Mouse (Mus musculus) monocyte, adult 5-6 weeks (primary cell): Measurements from ENCODE around the gene Klhl9. TPM values are rescaled to one million over a fixed set of nuclear protein-coding genes. Genes with fewer than 3 reads are reported as not detected.

Experiments
- total RNA-seq: library from RNA; stranded (forward); fragments of 200-1000, 200-491, 200-594 nt; gene quantifications from 3 replicates; pipeline ENCODE4 v1.2.3, GENCODE M21; 2017

Gene Klhl9
- total RNA-seq, 1 experiment from 2014 or later, result 43.5 TPM

Other genes starting within 250 kb of the Klhl9 start
- gene Ifnb1, start 199.7 kb downstream of the Klhl9 start, total RNA-seq, result not detected in 3 replicates
- not detected in 3 replicates for gene Ifna15, start 164.2 kb downstream of the Klhl9 start, total RNA-seq
- gene Ifna14, start 150.7 kb downstream of the Klhl9 start, total RNA-seq, result not detected in 3 replicates
- gene Ifna9, start 130.1 kb downstream of the Klhl9 start, total RNA-seq, result not detected in 3 replicates
- gene Ifna12, start 119.1 kb downstream of the Klhl9 start, total RNA-seq, result not detected in 3 replicates
- not detected in 3 replicates for gene C87499, start 88.1 kb downstream of the Klhl9 start, total RNA-seq
- not detected in 3 replicates for gene Ifna13, start 78.0 kb downstream of the Klhl9 start, total RNA-seq
- gene Ifna16, start 45.5 kb downstream of the Klhl9 start, total RNA-seq, result not detected in 3 replicates
- gene Ifna2, start 38.6 kb downstream of the Klhl9 start, total RNA-seq, result not detected in 3 replicates
- 0.43 TPM in 1 of 3 replicates, not detected in the others for gene Ifnab, start 31.1 kb downstream of the Klhl9 start, total RNA-seq
- 0.49 to 2.0 TPM in 2 of 3 replicates, not detected in the other for gene Gm26566, start 660 bp downstream of the Klhl9 start, total RNA-seq
- not detected in 3 replicates for gene Gm13271, start 32.4 kb upstream of the Klhl9 start, total RNA-seq
- gene Gm13283, start 37.7 kb upstream of the Klhl9 start, total RNA-seq, result not detected in 3 replicates
- gene Gm13290, start 51.4 kb upstream of the Klhl9 start, total RNA-seq, result not detected in 3 replicates
- not detected in 3 replicates for gene Gm13289, start 54.5 kb upstream of the Klhl9 start, total RNA-seq
- not detected in 3 replicates for gene Gm13272, start 57.4 kb upstream of the Klhl9 start, total RNA-seq
- not detected in 3 replicates for gene Ifnz, start 59.7 kb upstream of the Klhl9 start, total RNA-seq
- not detected in 3 replicates for gene Gm13276, start 63.2 kb upstream of the Klhl9 start, total RNA-seq
- gene Gm13277, start 66.2 kb upstream of the Klhl9 start, total RNA-seq, result not detected in 3 replicates
- gene Gm13278, start 69.1 kb upstream of the Klhl9 start, total RNA-seq, result not detected in 3 replicates
- not detected in 3 replicates for gene Gm13275, start 72.0 kb upstream of the Klhl9 start, total RNA-seq
- gene Gm13279, start 74.9 kb upstream of the Klhl9 start, total RNA-seq, result not detected in 3 replicates
- not detected in 3 replicates for gene Gm13285, start 77.2 kb upstream of the Klhl9 start, total RNA-seq
- gene Gm13287, start 80.8 kb upstream of the Klhl9 start, total RNA-seq, result not detected in 3 replicates
- gene Gm13288, start 83.1 kb upstream of the Klhl9 start, total RNA-seq, result 0.29 TPM in 1 of 3 replicates, not detected in the others
- not detected in 3 replicates for gene Ifna7, start 93.8 kb upstream of the Klhl9 start, total RNA-seq
- gene Ifna11, start 97.5 kb upstream of the Klhl9 start, total RNA-seq, result not detected in 3 replicates
- not detected in 3 replicates for gene Ifna6, start 105.0 kb upstream of the Klhl9 start, total RNA-seq
- gene Ifna5, start 113.1 kb upstream of the Klhl9 start, total RNA-seq, result not detected in 3 replicates
- not detected in 3 replicates for gene Ifna4, start 119.4 kb upstream of the Klhl9 start, total RNA-seq
- gene Ifna1, start 127.6 kb upstream of the Klhl9 start, total RNA-seq, result not detected in 3 replicates
- not detected in 3 replicates for gene Ifne, start 157.7 kb upstream of the Klhl9 start, total RNA-seq